Mouse (Mus musculus) stomach, embryonic 15.5 days (tissue): Measurements from ENCODE around the gene Rnf220. TPM values are rescaled to one million over a fixed set of nuclear protein-coding genes. Genes with fewer than 3 reads are reported as not detected.

Source experiments
- ATAC-seq: fragments of 200-750 bp; cut with Nextera tagmentation; 2 replicates; pipeline ENCODE4 v1.8.0; 2017; ENCODE audit warnings: low read depth, moderate number of reproducible peaks, moderate TSS enrichment; ENCODE audit not compliant: insufficient read depth, low FRiP score
- H3K27ac ChIP-seq: fragments of 300-500 bp; sonication (generic); 2 replicates; pipeline ENCODE4 v1.5.1; 2015; ENCODE audit warnings: mild to moderate bottlenecking, inconsistent platforms
- H3K27me3 ChIP-seq: fragments of 300-500 bp; sonication (generic); replicated peaks from 2 replicates; pipeline ENCODE4 v1.6.1; 2015; ENCODE audit warnings: inconsistent platforms
- H3K36me3 ChIP-seq: fragments of 300-500 bp; sonication (generic); 2 replicates; pipeline ENCODE4 v1.6.1; 2015; ENCODE audit warnings: inconsistent platforms
- H3K4me1 ChIP-seq: fragments of 300-500 bp; sonication (generic); 2 replicates; pipeline ENCODE4 v1.6.1; 2015; ENCODE audit warnings: inconsistent platforms
- H3K4me2 ChIP-seq: fragments of 300-500 bp; sonication (generic); 2 replicates; pipeline ENCODE4 v1.6.1; 2015; ENCODE audit warnings: mild to moderate bottlenecking, inconsistent platforms
- H3K4me3 ChIP-seq: fragments of 300-500 bp; sonication (generic); replicated peaks from 2 replicates; pipeline ENCODE4 v1.5.1; 2015; ENCODE audit warnings: inconsistent platforms
- H3K9ac ChIP-seq: fragments of 300-500 bp; sonication (generic); 2 replicates; pipeline ENCODE4 v1.6.1; 2015; ENCODE audit warnings: inconsistent platforms
- H3K9me3 ChIP-seq: fragments of 300-500 bp; sonication (generic); 2 replicates; pipeline ENCODE4 v1.6.1; 2016; ENCODE audit warnings: inconsistent platforms
- WGBS: fragments of 180-500 bp; shearing (Covaris S2); methylation state at CpG from one replicate; pipeline ENCODE4 v1.1.7; 2015; 5-methylcytosine and 5-hydroxymethylcytosine counted together
- polyA plus RNA-seq: library from polyadenylated mRNA; unstranded; fragments of >200 nt; fragmentation: Nextera tagmentation; extraction: Ambion mirVana; gene quantifications from 2 replicates; pipeline ENCODE4 v1.2.1, GENCODE M21; 2015

Rnf220 gene
- polyA plus RNA-seq, 1 experiment from 2014 or later = 66.2 TPM

DNA sequence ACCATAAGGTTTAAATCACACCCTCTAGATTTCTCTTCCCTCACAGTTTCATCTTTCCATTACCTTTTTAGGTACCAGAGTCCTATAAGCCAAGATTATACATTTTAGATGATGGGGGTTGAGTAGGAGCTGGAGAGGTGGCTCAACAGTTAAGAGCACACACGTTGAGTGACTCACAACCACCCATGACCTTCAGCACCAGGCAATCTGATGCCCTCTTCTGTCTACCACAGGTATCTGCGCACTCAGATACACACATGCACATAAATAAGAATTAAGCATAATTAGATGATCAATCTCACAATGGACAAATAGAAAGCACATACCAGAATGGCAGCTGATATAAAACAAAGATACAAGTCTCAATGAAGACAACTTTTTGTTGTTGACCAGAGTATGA is 24.5 kb upstream of the Rnf220 start:
- Histone ChIP-seq H3K27ac (no peak overlapping the region), H3K36me3 (no peaks in the 10 kb centered on the region), H3K9me3 (no peaks in the 10 kb centered on the region), H3K27me3 (no peaks in the 10 kb centered on the region), H3K4me1 (no peaks in the 10 kb centered on the region), H3K4me2 (no peak overlapping the region), H3K4me3 (no peak overlapping the region), H3K9ac (no peak overlapping the region)
- WGBS = 59% methylated on average over 2 of the region's 2 CpGs
- no peak for ATAC-seq

DNA sequence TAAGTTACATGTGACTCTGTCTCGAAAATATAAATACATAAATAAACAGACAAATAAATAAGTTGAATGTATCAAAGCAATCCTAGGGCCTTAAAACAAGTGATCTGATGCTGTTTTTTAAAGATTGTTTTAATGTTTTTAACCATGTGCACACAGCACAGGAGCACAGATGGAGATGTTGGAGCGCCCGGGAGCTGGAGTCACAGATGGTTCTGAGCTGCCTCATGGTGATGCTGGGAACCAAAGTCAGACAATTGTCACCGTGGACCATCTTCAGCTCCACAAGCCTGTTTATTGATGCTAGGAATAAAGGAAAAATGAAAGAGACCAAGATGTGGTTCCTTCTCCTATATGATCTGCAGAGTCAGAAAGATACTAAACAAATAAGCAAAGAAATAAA is 21.4 kb upstream of the Rnf220 start:
- Histone ChIP-seq H3K36me3 (no peaks in the 10 kb centered on the region), H3K4me2 (no peak overlapping the region), H3K27ac (no peak overlapping the region), H3K9ac (no peak overlapping the region), H3K27me3 (no peaks in the 10 kb centered on the region), H3K4me1 (no peaks in the 10 kb centered on the region), H3K9me3 (no peaks in the 10 kb centered on the region), H3K4me3 (no peak overlapping the region)
- 88% methylated on average over 4 of the region's 4 CpGs for WGBS
- ATAC-seq = no peak

DNA sequence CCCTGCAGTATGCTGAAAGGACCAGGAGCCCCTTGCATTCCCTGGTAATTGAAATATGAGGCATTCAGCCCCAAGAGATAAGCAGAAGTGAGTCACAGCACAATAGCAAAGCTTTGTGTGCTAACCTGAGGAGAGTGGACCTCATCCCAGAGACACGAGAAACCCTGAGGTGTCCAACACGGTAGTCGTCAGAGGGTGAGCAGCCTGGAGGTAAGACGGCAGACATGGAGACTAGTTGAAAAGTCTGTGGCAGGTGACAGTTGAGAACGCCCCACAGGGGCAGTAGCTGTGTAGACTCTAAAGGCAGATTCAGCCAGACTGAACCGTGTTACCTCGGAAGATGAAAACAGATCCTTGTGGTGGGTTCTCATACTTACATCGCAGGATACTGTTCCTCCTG is 2.2 kb upstream of the Rnf220 start:
- Histone ChIP-seq H3K4me2 (no peak overlapping the region), H3K27me3 (peaks cover 27% of the 10 kb centered on the region), H3K9ac (no peak overlapping the region), H3K4me1 (peaks cover 29% of the 10 kb centered on the region), H3K9me3 (no peaks in the 10 kb centered on the region), H3K27ac (no peak overlapping the region), H3K36me3 (no peaks in the 10 kb centered on the region), H3K4me3 (no peak overlapping the region)
- no peak for ATAC-seq
- 84% methylated on average over 8 of the region's 8 CpGs for WGBS

DNA sequence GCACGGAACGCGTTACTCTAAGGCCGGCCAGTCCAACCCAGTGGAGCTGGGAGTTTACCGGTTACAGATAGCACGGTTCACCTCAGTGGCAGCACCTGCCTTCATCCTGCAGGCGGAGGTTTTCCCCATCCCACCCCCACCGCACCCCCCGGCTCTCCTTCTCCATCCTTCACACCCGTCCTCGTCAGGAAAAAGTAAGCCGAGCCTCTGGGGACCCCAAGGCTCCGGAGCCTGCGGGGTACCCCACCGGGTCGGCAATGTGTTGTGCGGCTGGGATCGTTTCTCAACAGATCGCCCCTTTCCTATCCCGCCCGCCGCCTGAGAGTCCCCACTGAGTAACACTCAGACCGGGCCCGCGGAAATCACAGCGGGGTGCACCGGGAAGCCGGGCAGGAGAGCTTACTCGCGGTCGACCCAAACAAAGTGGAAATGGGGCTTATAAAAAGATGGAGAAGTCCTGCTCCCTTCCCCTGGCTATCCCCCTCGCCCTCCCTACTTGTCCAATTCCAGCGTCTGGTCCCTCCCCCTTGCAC is 917 bp downstream of the Rnf220 start:
- peak overlapping the region; percentile 92 for H3K4me2 ChIP-seq
- H3K27ac ChIP-seq = no peak overlapping the region
- peak overlapping the region; percentile 47 for H3K4me3 ChIP-seq
- no peak for ATAC-seq
- no peaks in the 10 kb centered on the region for H3K36me3 ChIP-seq
- peaks cover 51% of the 10 kb centered on the region for H3K27me3 ChIP-seq
- WGBS = 1% methylated on average over 33 of the region's 33 CpGs
- H3K4me1 ChIP-seq = peaks cover 33% of the 10 kb centered on the region
- no peaks in the 10 kb centered on the region for H3K9me3 ChIP-seq
- H3K9ac ChIP-seq = peak overlapping the region; percentile 20; the same call in 1 of the 2 replicates

DNA sequence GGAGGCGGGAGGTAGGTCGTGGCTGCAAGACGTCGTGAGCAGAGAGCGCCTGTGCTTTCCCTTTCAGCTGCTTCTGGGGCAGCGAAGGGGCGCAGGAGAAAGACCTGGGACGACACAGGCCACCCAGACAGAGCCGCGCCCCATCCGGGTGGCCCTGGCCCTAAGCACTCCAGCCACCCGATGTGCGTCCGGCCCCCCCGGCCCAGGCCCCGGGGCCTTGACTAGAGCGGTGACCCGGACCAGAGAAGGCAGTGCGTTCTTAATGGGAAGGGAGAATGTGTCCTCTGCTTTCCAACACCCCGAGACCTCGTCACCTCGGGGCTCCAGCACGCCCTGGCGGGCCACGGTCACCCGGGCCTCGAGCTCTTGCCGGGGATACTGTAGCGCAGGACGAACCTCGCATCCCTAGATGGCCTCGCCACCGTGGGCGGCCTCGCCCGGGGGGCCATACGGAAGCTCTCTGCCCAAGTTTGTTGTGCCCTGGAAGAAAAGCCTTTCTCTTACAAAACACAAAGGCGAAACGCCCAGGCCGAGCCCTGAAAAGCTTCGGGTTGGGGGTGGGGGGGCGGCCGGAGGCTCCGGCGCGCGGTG is 1.8 kb downstream of the Rnf220 start:
- 1% methylated on average over 47 of the region's 47 CpGs for WGBS
- Histone ChIP-seq H3K36me3 (no peaks in the 10 kb centered on the region), H3K4me1 (peaks cover 33% of the 10 kb centered on the region), H3K9ac (peak overlapping the region; percentile 7), H3K9me3 (no peaks in the 10 kb centered on the region), H3K4me3 (peak overlapping the region; percentile 45), H3K27ac (no peak overlapping the region; the same call in 1 of the 2 replicates), H3K27me3 (peaks cover 61% of the 10 kb centered on the region), H3K4me2 (peak overlapping the region; percentile 92)
- ATAC-seq = peak; percentile 28; the same call in 1 of the 2 replicates

DNA sequence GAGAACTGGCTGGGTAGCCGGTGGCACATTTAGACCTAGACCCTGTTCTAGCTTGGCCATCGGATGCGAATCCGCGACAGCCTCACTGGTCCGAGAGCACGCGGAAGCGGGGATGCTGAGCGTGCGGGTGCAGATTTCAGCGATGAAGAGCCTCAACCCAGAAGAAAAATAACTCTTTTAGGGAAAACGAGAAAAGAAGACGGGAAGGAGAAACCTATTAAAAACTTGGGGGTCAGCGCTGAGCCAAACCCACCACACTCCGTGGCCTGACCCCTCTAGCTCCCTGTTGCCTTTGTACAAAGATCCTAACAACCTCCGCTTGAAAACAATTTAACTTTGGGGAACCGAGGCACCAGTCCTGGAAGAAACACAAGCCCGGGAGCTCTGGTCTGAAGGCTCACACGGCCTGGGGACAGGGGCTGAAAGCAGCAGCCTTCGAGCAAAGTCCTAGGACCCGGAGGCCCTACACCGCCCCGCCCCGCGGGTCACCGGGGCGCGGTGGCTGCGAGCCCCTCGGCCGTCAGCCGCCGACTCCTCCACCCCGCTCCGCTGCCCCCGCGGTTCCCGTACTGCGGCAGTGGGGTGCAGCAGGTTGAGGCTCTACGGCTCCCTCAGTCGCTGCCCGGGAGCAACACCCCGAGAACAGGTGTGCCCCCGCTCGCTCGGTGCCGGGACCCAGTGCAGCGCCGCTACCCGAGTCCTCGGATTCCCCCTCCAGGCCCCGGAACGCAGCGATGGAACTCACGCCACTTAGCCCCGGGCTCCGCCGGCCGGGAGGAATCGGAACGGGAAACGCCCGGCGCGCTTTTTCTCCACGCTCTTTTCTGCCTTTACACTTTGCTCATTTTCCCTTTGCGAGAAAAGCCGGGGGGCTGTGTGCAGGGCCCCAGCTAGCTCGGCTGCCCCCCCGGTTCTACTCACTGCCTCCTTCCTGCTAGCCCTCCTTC is 2.7 kb downstream of the Rnf220 start:
- H3K36me3 ChIP-seq = no peaks in the 10 kb centered on the region
- H3K4me1 ChIP-seq = peaks cover 33% of the 10 kb centered on the region
- no peak overlapping the region; the same call in 1 of the 2 replicates for H3K27ac ChIP-seq
- H3K4me3 ChIP-seq = peak overlapping the region; percentile 45
- no peaks in the 10 kb centered on the region for H3K9me3 ChIP-seq
- peaks cover 69% of the 10 kb centered on the region for H3K27me3 ChIP-seq
- peak overlapping the region; percentile 7; the same call in 1 of the 2 replicates for H3K9ac ChIP-seq
- no peak for ATAC-seq
- WGBS = under 1% methylated on average over 71 of the region's 71 CpGs
- peak overlapping the region; percentile 92 for H3K4me2 ChIP-seq

DNA sequence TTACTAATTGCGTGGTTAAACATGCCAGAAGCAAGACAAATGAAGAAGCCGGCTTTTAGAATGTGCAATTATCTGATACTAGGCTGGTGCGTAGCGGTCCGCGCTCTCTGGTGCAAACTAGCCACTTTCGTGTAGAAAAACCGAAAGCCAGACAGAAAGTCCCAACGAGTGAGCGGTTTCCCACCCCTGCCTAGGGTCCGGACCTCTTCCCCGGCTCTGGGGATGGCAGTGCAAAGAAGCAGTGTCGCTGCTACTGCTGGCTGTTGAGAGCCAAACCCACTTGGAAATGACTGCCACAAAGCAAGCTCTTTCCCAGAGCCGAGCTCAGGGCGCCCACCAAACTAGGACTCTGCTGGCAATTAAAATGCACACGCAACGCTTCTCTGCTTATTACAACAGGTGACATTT is 3.7 kb downstream of the Rnf220 start:
- H3K4me3 ChIP-seq = peak overlapping the region; percentile 23
- peak overlapping the region; percentile 38 for H3K4me2 ChIP-seq

DNA sequence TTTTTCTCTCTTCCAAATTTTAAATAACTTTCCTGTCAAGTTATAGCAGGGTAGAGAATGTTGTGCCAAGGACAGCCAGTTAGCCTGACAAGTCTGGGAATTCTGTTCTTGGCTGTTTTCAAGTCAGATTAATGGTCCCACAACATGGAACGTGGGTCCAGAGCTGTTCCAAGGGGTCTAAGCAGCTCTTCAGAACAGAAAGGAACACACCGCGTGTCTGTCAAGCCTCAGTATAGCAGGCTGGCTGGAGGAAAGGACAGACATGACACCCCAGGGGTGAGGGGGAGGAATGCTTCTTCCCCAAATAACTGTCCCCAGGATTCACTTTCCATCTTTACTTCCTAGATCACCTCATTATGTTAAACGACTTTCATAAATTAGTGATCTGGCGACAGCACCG is 5.0 kb downstream of the Rnf220 start:
- 74% methylated on average over 6 of the region's 6 CpGs for WGBS
- Histone ChIP-seq H3K27me3 (peaks cover 81% of the 10 kb centered on the region), H3K9me3 (no peaks in the 10 kb centered on the region), H3K27ac (no peak overlapping the region), H3K4me2 (no peak overlapping the region), H3K36me3 (no peaks in the 10 kb centered on the region), H3K4me1 (peaks cover 30% of the 10 kb centered on the region), H3K9ac (no peak overlapping the region), H3K4me3 (no peak overlapping the region)
- no peak for ATAC-seq

More for the DNA sequence above, 3.7 kb downstream of the Rnf220 start:
- H3K9me3 ChIP-seq = no peaks in the 10 kb centered on the region
- ATAC-seq = no peak
- peaks cover 76% of the 10 kb centered on the region for H3K27me3 ChIP-seq
- no peaks in the 10 kb centered on the region for H3K36me3 ChIP-seq
- 4% methylated on average over 17 of the region's 17 CpGs for WGBS
- H3K4me1 ChIP-seq = peaks cover 33% of the 10 kb centered on the region
- no peak overlapping the region for H3K27ac ChIP-seq
- H3K9ac ChIP-seq = no peak overlapping the region

DNA sequence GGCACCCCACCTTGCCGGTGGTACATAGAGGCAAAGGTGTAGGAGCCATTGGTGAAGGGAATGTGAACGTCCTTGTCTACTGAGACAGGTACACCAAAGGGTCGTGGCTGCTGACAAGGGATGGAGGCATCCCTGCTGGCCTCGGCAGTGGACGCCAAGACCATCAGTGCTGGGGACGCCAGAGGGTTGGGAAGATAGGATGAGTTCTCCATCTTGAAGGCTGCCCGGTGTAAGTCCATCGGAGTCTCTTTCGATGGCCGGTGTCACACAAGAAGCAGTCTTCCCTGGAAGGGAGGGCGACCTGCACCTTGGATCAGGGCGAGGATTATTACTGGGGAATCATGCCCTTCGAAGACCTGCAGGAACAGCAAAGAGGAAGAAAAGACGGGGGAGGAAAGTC is 6.9 kb downstream of the Rnf220 start:
- Histone ChIP-seq H3K27me3 (peaks cover 81% of the 10 kb centered on the region), H3K9me3 (no peaks in the 10 kb centered on the region), H3K36me3 (no peaks in the 10 kb centered on the region), H3K4me3 (no peak overlapping the region), H3K9ac (no peak overlapping the region), H3K4me2 (no peak overlapping the region), H3K27ac (no peak overlapping the region), H3K4me1 (peaks cover 15% of the 10 kb centered on the region)
- ATAC-seq = no peak
- 87% methylated on average over 14 of the region's 14 CpGs for WGBS

DNA sequence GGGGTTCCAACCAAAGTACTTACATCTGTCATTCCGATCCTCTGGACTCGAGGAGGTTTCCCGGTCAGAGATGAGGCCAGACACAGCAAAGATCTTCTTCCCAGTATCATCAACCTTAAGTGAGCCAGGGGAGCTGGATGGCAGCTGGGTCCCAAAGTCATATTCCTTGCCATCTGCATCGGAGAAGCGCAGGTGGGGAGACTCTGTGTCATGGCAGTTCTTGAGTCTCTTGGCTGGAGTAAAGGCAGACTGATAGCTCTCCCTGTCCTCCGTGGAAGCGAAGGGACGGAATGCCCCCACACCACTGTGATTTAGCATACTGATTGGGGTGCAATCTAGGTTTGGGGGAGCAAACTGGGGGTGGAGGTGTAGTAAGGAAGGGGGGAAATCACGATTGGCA is 7.3 kb downstream of the Rnf220 start:
- peaks cover 14% of the 10 kb centered on the region for H3K4me1 ChIP-seq
- H3K4me2 ChIP-seq = no peak overlapping the region
- no peak overlapping the region for H3K27ac ChIP-seq
- H3K9me3 ChIP-seq = no peaks in the 10 kb centered on the region
- no peaks in the 10 kb centered on the region for H3K36me3 ChIP-seq
- H3K9ac ChIP-seq = no peak overlapping the region
- peaks cover 81% of the 10 kb centered on the region for H3K27me3 ChIP-seq
- no peak overlapping the region for H3K4me3 ChIP-seq
- ATAC-seq = no peak
- WGBS = 90% methylated on average over 9 of the region's 9 CpGs

DNA sequence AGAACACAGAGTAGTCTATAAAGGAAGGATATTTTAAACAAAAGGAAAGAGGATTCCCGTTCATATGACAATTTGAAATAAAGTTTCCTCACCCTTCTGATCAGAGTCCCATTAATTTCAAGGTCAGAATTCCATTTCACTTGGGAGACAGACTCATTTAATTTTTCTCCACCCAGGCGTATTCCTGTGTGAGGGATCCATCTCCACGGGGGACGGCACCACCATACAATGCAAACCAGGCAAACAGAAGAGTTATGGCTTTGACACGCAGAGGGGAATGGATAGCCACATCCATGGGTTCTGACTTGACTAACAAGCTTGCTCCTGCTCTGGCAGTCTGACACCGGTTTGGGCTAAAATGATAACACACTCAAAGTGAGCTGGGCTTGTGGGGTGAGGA is 9.4 kb downstream of the Rnf220 start:
- peaks cover 10% of the 10 kb centered on the region; the same call in 1 of the 2 replicates for H3K4me1 ChIP-seq
- H3K27me3 ChIP-seq = peaks cover 69% of the 10 kb centered on the region

DNA sequence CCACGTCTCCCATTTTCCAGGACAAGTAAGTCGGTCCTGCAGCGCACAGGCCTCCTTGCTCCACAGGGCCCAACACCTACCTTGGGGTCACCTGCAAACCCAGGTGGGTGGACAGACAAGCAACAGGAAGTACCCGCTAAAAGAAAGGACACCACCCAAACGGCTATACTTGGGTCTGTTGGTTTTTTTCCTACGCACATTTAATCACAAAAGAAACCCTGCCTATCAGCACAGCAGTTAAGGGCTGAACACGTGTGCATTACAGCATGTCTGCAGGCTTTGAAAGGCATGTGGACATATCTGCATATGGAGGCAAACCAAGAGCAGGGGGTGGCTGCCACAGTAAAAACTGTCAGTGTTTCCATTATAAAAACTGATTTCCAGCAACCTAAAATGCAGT is 10.7 kb downstream of the Rnf220 start:
- H3K4me1 ChIP-seq = peaks cover 10% of the 10 kb centered on the region; the same call in 1 of the 2 replicates
- no peak overlapping the region for H3K27ac ChIP-seq
- no peak overlapping the region for H3K4me3 ChIP-seq
- H3K9me3 ChIP-seq = no peaks in the 10 kb centered on the region
- H3K4me2 ChIP-seq = no peak overlapping the region
- H3K36me3 ChIP-seq = no peaks in the 10 kb centered on the region
- ATAC-seq = no peak
- 77% methylated on average over 7 of the region's 7 CpGs for WGBS
- H3K9ac ChIP-seq = no peak overlapping the region
- peaks cover 58% of the 10 kb centered on the region for H3K27me3 ChIP-seq

More for the DNA sequence above, 9.4 kb downstream of the Rnf220 start:
- Histone ChIP-seq H3K27ac (no peak overlapping the region), H3K4me3 (no peak overlapping the region), H3K4me2 (no peak overlapping the region), H3K9ac (no peak overlapping the region), H3K9me3 (no peaks in the 10 kb centered on the region), H3K36me3 (no peaks in the 10 kb centered on the region)
- WGBS = 65% methylated on average over 6 of the region's 6 CpGs
- ATAC-seq = no peak
